Mouse (Mus musculus) stomach, embryonic 14.5 days (tissue): ENCODE data around the gene Recql. TPM values are rescaled to one million over a fixed set of nuclear protein-coding genes. Genes with fewer than 3 reads are reported as not detected.

ENCODE experiments used
- ATAC-seq: fragments of 200-750 bp; cut with Nextera tagmentation; 2 replicates; pipeline ENCODE4 v1.8.0; 2017; ENCODE audit warnings: low read depth, moderate TSS enrichment; ENCODE audit not compliant: insufficient number of reproducible peaks, insufficient read depth, low FRiP score
- H3K27ac ChIP-seq: fragments of 300-500 bp; sonication (generic); 2 replicates; pipeline ENCODE4 v1.5.1; 2014; ENCODE audit warnings: mild to moderate bottlenecking, low read length, moderate library complexity, mixed read lengths
- H3K27me3 ChIP-seq: fragments of 300-500 bp; sonication (generic); 2 replicates; pipeline ENCODE4 v1.6.1; 2014; ENCODE audit warnings: low read length, control low read depth, mixed read lengths; ENCODE audit not compliant: control insufficient read depth, insufficient read depth
- H3K36me3 ChIP-seq: fragments of 300-500 bp; sonication (generic); 2 replicates; pipeline ENCODE4 v1.6.1; 2014; ENCODE audit warnings: mild to moderate bottlenecking, control low read depth, low read length, moderate library complexity, mixed read lengths; ENCODE audit not compliant: control insufficient read depth, insufficient read depth
- H3K4me1 ChIP-seq: fragments of 300-500 bp; sonication (generic); 2 replicates; pipeline ENCODE4 v1.6.1; 2014; ENCODE audit warnings: low read length, control low read depth, mixed read lengths; ENCODE audit not compliant: control insufficient read depth, insufficient read depth
- H3K4me2 ChIP-seq: fragments of 300-500 bp; sonication (generic); replicated peaks from 2 replicates; pipeline ENCODE4 v1.6.1; 2014; ENCODE audit warnings: low read depth, low read length, control low read depth
- H3K4me3 ChIP-seq: fragments of 300-500 bp; sonication (generic); 2 replicates; pipeline ENCODE4 v1.5.1; 2014; ENCODE audit warnings: low read depth, low read length, control low read depth
- H3K9ac ChIP-seq: fragments of 300-500 bp; sonication (generic); replicated peaks from 2 replicates; pipeline ENCODE4 v1.6.1; 2014; ENCODE audit warnings: low read depth, mild to moderate bottlenecking, control low read depth, low read length, moderate library complexity, mixed read lengths
- H3K9me3 ChIP-seq: fragments of 300-500 bp; sonication (generic); 2 replicates; pipeline ENCODE4 v1.6.1; 2016; ENCODE audit warnings: low read depth, low read length, control low read depth; ENCODE audit not compliant: control insufficient read depth
- WGBS: fragments of 180-500 bp; shearing (Covaris S2); extraction: QIAGEN DNeasy Blood & Tissue Kit; methylation state at CpG from one replicate; pipeline ENCODE4 v1.1.7; 2014; 5-methylcytosine and 5-hydroxymethylcytosine counted together
- polyA plus RNA-seq: library from polyadenylated mRNA; unstranded; fragments of >200 nt; fragmentation: Nextera tagmentation; extraction: Ambion mirVana; gene quantifications from 2 replicates; pipeline ENCODE4 v1.2.1, GENCODE M21; 2014

Gene Recql
- polyA plus RNA-seq, 1 experiment from 2014 or later, result 25.7 TPM

- H3K4me3 ChIP-seq, result no peak overlapping the region
- no peak for ATAC-seq
- no peaks in the 10 kb centered on the region for H3K9me3 ChIP-seq
- no peaks in the 10 kb centered on the region for H3K36me3 ChIP-seq
- H3K27ac ChIP-seq, result no peak overlapping the region
- H3K4me1 ChIP-seq, result no peaks in the 10 kb centered on the region
- no peak overlapping the region for H3K4me2 ChIP-seq
- H3K9ac ChIP-seq, result no peak overlapping the region
- WGBS, result 48% methylated on average over 1 of the region's 1 CpGs
- no peaks in the 10 kb centered on the region for H3K27me3 ChIP-seq
Observed at GRCm38 (mm10) chr6:142329201-142329600, 57.7 kb downstream of the Recql start.

DNA sequence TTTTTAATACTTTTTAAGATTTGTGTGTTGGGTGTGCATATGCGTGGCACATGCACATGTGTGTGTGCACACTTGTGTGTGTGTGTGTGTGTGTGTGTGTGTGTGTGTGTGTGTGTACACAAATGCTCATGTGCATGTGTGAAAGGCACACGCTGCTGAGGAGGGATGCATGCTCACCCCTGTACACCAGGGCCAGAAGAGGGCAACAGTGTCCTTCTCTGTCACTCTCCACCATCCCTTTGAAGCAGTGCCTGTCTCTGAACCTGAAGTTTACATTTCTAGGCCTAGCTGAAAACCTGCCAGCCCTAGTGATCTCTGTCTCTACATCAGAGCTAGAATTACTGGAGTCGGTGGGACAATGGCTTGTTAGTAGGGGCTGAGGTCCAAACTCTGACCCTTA, 60.3 kb downstream of the Recql start:
- no peak overlapping the region for H3K4me2 ChIP-seq
- ATAC-seq, result no peak
- H3K4me1 ChIP-seq, result no peaks in the 10 kb centered on the region
- no peak overlapping the region for H3K27ac ChIP-seq
- H3K4me3 ChIP-seq, result no peak overlapping the region
- no peak overlapping the region for H3K9ac ChIP-seq
- H3K27me3 ChIP-seq, result no peaks in the 10 kb centered on the region
- H3K36me3 ChIP-seq, result no peaks in the 10 kb centered on the region
- WGBS, result 65% methylated on average over 3 of the region's 3 CpGs
- H3K9me3 ChIP-seq, result no peaks in the 10 kb centered on the region

GRCm38 (mm10) chr6:142322881-142323280, 64.0 kb downstream of the Recql start, which contains the start of gene Slco1a5:
Gene Slco1a5 (minus strand): TSS chr6:142322981.
- Histone ChIP-seq H3K27ac (no peak within 1 kb of the TSS), H3K9ac (no peak within 1 kb of the TSS), H3K4me3 (no peak within 1 kb of the TSS), H3K36me3 (no peaks in the 10 kb centered on the region), H3K9me3 (no peaks in the 10 kb centered on the region), H3K27me3 (no peaks in the 10 kb centered on the region), H3K4me1 (no peaks in the 10 kb centered on the region), H3K4me2 (no peak within 1 kb of the TSS)
- no peak for ATAC-seq
- WGBS, result 21% methylated on average over 4 of the region's 4 CpGs

DNA sequence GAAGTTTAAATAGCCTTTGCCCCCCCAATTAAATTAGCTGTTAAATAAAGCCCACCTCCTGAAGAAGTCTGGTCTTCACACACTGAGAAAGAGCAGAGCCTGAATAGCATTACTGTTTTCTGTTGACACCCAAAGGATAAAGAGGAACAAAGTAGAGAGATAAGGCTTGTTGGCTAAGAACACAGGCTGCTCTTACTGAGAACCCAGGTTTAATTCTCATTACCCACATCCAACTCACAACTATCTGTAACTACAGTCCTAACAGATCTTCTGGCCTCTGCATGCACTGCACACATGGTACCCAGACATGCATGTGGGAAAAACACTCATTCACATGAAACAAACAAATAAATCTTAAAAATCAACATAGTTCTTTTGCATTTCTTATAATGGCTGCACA, 69.8 kb downstream of the Recql start:
- no peak for ATAC-seq

DNA sequence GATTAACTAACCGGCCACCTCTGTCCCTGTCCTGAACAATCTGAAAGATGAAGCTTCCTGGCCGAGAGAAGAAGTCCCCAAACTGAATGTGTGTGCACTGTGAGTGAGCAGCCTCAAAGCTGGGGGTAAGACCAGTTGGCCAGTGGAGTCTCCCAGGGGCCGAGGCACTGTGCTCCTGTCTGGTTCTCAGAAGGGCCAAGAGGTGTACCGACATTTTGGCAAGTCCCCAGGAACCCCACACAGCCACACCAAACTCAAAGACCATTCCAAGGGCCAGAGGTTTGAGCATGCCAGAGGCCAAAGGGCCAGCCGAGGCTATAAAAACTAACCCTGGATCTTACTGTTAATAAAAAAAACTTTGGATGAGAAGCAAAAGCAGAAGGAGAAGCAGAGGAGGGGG, 72.6 kb downstream of the Recql start:
- H3K27me3 ChIP-seq, result no peaks in the 10 kb centered on the region
- no peak overlapping the region for H3K4me3 ChIP-seq
- no peak overlapping the region for H3K9ac ChIP-seq
- no peak overlapping the region for H3K4me2 ChIP-seq
- no peak overlapping the region for H3K27ac ChIP-seq
- H3K36me3 ChIP-seq, result no peaks in the 10 kb centered on the region
- H3K4me1 ChIP-seq, result no peaks in the 10 kb centered on the region
- ATAC-seq, result no peak
- WGBS, result 76% methylated on average over 5 of the region's 5 CpGs
- H3K9me3 ChIP-seq, result peaks cover 3% of the 10 kb centered on the region; the same call in 1 of the 2 replicates

More for the DNA sequence above, 69.8 kb downstream of the Recql start:
- H3K27me3 ChIP-seq, result no peaks in the 10 kb centered on the region
- H3K9me3 ChIP-seq, result no peaks in the 10 kb centered on the region
- H3K4me2 ChIP-seq, result no peak overlapping the region
- H3K4me3 ChIP-seq, result no peak overlapping the region
- no peaks in the 10 kb centered on the region for H3K36me3 ChIP-seq
- no peak overlapping the region for H3K27ac ChIP-seq
- H3K4me1 ChIP-seq, result no peaks in the 10 kb centered on the region
- no peak overlapping the region for H3K9ac ChIP-seq

GRCm38 (mm10) chr6:142305076-142305475, 81.8 kb downstream of the Recql start:
- no peak for ATAC-seq
- no peak overlapping the region for H3K27ac ChIP-seq

More at GRCm38 (mm10) chr6:142305076-142305475, 81.8 kb downstream of the Recql start:
- no peaks in the 10 kb centered on the region for H3K36me3 ChIP-seq
- H3K27me3 ChIP-seq, result no peaks in the 10 kb centered on the region
- H3K9ac ChIP-seq, result no peak overlapping the region
- no peak overlapping the region for H3K4me2 ChIP-seq
- H3K4me1 ChIP-seq, result no peaks in the 10 kb centered on the region
- H3K4me3 ChIP-seq, result no peak overlapping the region
- H3K9me3 ChIP-seq, result peaks cover 3% of the 10 kb centered on the region; the same call in 1 of the 2 replicates

Other genes with a start within 250 kb of the Recql start
- gene Slco1a6, start 178.6 kb downstream of the Recql start, polyA plus RNA-seq, result not detected in 2 replicates
- gene Iapp, start 88.7 kb downstream of the Recql start, polyA plus RNA-seq, result 0.30 and 3.2 TPM in 2 replicates
- gene Slco1a5, start 64.1 kb downstream of the Recql start, polyA plus RNA-seq, result 0.29 TPM in 1 of 2 replicates, not detected in the other
- 18.5 and 19.3 TPM in 2 replicates for gene Pyroxd1, start 41.4 kb downstream of the Recql start, polyA plus RNA-seq
- 109 and 112 TPM in 2 replicates for gene Golt1b, start 134 bp upstream of the Recql start, polyA plus RNA-seq
- gene Spx, start 26.4 kb upstream of the Recql start, polyA plus RNA-seq, result 1.0 and 1.3 TPM in 2 replicates
- gene Gys2, start 86.0 kb upstream of the Recql start, polyA plus RNA-seq, result not detected in 2 replicates
- 227 and 237 TPM in 2 replicates for gene Ldhb, start 120.9 kb upstream of the Recql start, polyA plus RNA-seq
- gene Kcnj8, start 184.5 kb upstream of the Recql start, polyA plus RNA-seq, result 98.2 and 99.7 TPM in 2 replicates